Mouse (Mus musculus) megakaryocyte, embryonic 14.5 days (primary cell): ENCODE results near the gene Car8. TPM values are rescaled to one million over a fixed set of nuclear protein-coding genes. Genes with fewer than 3 reads are reported as not detected.
"Not testable (repeated sequence)": the region's sequence is repeated elsewhere in the genome, so short reads cannot be mapped to it uniquely, and the experiment has no call there.

Experiments used
- H3K27me3 ChIP-seq: replicated peaks from 2 replicates; pipeline ENCODE3; 2012; ENCODE audit warnings: inconsistent platforms
- H3K36me3 ChIP-seq: replicated peaks from 2 replicates; pipeline ENCODE3; 2012; ENCODE audit warnings: low read length, inconsistent platforms, mixed read lengths
- H3K4me1 ChIP-seq: 2 replicates; pipeline ENCODE4 v1.6.1; 2012; ENCODE audit warnings: inconsistent platforms
- H3K4me3 ChIP-seq: replicated peaks from 2 replicates; pipeline ENCODE3; 2012; ENCODE audit warnings: moderate library complexity, mild to moderate bottlenecking, inconsistent platforms
- H3K9me3 ChIP-seq: 2 replicates; pipeline ENCODE4 v1.6.1; 2012; ENCODE audit warnings: inconsistent platforms
- FLI1 ChIP-seq: IDR thresholded peaks from 2 replicates; pipeline ENCODE4 v1.6.1; 2012; ENCODE audit warnings: low read length, inconsistent platforms, mixed read lengths
- GATA1 ChIP-seq: IDR thresholded peaks from 3 replicates; pipeline ENCODE4 v1.6.1; 2012; ENCODE audit warnings: mixed read lengths, low read length, inconsistent platforms, borderline replicate concordance
- polyA plus RNA-seq: library from polyadenylated mRNA; stranded (reverse); fragments of >175 nt; gene quantifications from 2 replicates; pipeline ENCODE4 v1.2.3, GENCODE M21; 2012; ENCODE audit warnings: low replicate concordance; ENCODE audit not compliant: insufficient read depth

The Car8 gene
- polyA plus RNA-seq, 1 experiment, result not detected

GRCm38 (mm10) chr4:8137403-8137802 lies 101.4 kb downstream of the Car8 start:
- Histone ChIP-seq H3K27me3 (no peaks in the 10 kb centered on the region), H3K9me3 (no peaks in the 10 kb centered on the region), H3K36me3 (no peaks in the 10 kb centered on the region), H3K4me3 (no peak overlapping the region), H3K4me1 (no peaks in the 10 kb centered on the region)
- TF ChIP-seq GATA1 (no peak), FLI1 (no peak)

DNA sequence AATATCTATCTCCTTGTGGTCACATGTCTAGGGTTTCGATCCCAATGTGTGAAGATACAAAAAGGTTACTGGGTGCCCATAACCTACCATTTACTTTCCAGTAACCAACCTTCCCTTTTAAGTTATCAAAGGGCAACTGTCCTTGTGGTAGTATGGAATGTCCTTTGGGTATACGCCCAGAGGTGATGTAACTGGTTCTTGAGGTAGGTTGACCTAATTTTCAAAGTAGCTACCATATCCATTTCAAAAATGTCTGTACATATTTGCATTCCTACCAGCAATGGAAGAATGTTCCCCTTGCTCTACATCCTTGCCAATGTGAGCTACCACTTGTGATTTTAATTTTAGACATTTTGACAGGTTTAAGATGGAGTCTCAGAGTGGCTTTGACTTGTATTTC lies 106.8 kb downstream of the Car8 start:
- Histone ChIP-seq H3K36me3 (no peaks in the 10 kb centered on the region), H3K4me1 (no peaks in the 10 kb centered on the region), H3K27me3 (no peaks in the 10 kb centered on the region), H3K4me3 (no peak overlapping the region), H3K9me3 (no peaks in the 10 kb centered on the region)
- no peak for TF ChIP-seq GATA1
- no peak for TF ChIP-seq FLI1

DNA sequence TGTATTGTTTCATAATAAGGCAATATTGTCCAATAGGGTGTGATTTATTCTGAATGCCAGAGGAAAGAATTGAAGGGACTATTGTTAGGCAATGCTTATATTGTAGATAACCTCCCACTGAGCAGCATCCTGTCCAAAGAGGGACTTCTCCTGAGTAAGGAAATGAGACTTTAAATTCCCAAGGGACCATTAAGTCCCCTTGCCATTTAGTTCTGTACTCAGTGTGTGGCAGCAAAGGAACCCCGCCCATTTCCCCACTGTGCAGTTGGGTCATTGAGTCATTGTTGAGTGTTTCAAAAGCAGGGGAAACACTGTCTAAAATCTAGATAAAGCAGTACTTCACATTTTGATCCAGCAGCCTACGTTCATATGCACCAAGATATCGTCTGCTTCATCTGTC lies 125.3 kb downstream of the Car8 start:
- Histone ChIP-seq H3K9me3 (0 out of 2 replicates have a peak, but pooled peaks cover 2% of the 10 kb centered on the region), H3K4me1 (no peaks in the 10 kb centered on the region), H3K4me3 (no peak overlapping the region), H3K27me3 (no peaks in the 10 kb centered on the region), H3K36me3 (no peaks in the 10 kb centered on the region)
- TF ChIP-seq GATA1, result no peak
- TF ChIP-seq FLI1, result no peak

- Histone ChIP-seq H3K4me3 (no peak overlapping the region), H3K36me3 (no peaks in the 10 kb centered on the region), H3K27me3 (no peaks in the 10 kb centered on the region), H3K4me1 (no peaks in the 10 kb centered on the region), H3K9me3 (0 out of 2 replicates have a peak, but pooled peaks cover 2% of the 10 kb centered on the region)
- TF ChIP-seq GATA1 (no peak), FLI1 (no peak)
Observed at GRCm38 (mm10) chr4:8111891-8112290, 127.0 kb downstream of the Car8 start.

GRCm38 (mm10) chr4:8109906-8110567 lies 128.8 kb downstream of the Car8 start:
- Histone ChIP-seq H3K9me3 (no peaks in the 10 kb centered on the region), H3K27me3 (no peaks in the 10 kb centered on the region), H3K36me3 (no peaks in the 10 kb centered on the region), H3K4me3 (no peak overlapping the region), H3K4me1 (no peaks in the 10 kb centered on the region)
- TF ChIP-seq FLI1 (no peak), GATA1 (no peak)

DNA sequence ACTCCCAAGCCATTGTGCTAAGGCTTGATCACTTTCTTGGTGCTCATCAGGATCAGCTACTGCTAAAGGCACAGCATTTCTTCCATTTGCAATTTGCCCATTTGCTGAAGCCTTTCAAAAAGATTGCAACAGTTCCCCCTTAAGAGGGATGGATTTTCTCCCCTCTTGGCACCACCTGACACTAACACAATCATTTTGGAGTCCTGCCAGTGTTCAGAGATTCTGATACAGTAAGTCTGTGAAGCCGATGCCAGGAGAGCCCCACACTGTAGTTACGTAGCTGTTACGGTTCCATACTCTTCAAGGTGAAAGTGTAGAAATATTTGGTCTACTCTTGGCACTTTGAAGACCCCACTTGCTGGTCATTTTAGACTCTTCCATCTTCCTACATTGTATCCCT lies 137.4 kb downstream of the Car8 start:
- Histone ChIP-seq H3K4me1 (no peaks in the 10 kb centered on the region; the same call in 1 of the 2 replicates), H3K36me3 (no peaks in the 10 kb centered on the region), H3K4me3 (no peak overlapping the region), H3K27me3 (no peaks in the 10 kb centered on the region), H3K9me3 (no peaks in the 10 kb centered on the region)
- TF ChIP-seq FLI1, result no peak
- no peak for TF ChIP-seq GATA1

- no peaks in the 10 kb centered on the region for H3K36me3 ChIP-seq
- TF ChIP-seq FLI1 (no peak), GATA1 (no peak)
- H3K27me3 ChIP-seq, result no peaks in the 10 kb centered on the region
- H3K4me3 ChIP-seq, result no peak overlapping the region
- no peaks in the 10 kb centered on the region; the same call in 1 of the 2 replicates for H3K4me1 ChIP-seq
- no peaks in the 10 kb centered on the region for H3K9me3 ChIP-seq
Observed at GRCm38 (mm10) chr4:8098084-8098483, 140.8 kb downstream of the Car8 start.

- no peaks in the 10 kb centered on the region; the same call in 1 of the 2 replicates for H3K4me1 ChIP-seq
- H3K36me3 ChIP-seq, result no peaks in the 10 kb centered on the region
- no peak overlapping the region for H3K4me3 ChIP-seq
- no peaks in the 10 kb centered on the region for H3K9me3 ChIP-seq
- no peak for TF ChIP-seq FLI1
- no peak for TF ChIP-seq GATA1
- H3K27me3 ChIP-seq, result no peaks in the 10 kb centered on the region
Observed at GRCm38 (mm10) chr4:8097683-8098082, 141.2 kb downstream of the Car8 start.

DNA sequence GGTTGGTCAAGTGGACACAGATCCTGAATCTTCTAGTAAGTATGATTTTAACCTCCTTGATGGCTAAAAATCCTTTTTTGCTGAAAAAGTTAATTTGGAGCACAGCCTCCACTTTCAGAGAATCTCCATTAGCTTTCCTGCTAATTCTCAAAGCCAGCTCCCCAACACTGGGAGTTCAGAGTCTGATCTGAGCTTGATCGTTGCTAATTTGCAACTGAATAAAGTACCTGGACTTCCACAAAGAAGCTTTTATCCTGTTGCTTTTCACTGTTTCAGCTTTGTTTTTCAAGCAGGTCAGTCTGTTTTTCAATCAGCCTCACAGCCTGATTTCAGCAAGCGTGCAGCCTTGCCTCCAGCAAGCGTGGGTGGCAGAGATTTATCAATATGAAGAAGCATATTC lies 145.3 kb downstream of the Car8 start:
- not testable (repeated sequence) for H3K4me1 ChIP-seq, H3K36me3 ChIP-seq, H3K9me3 ChIP-seq, H3K4me3 ChIP-seq, H3K27me3 ChIP-seq
